ENCODE assay signal across 8 mouse cellular contexts in genomic region chr10:4338863-4339461, GRCm38 (mm10). TPM values are rescaled to one million over a fixed set of nuclear protein-coding genes. Genes with fewer than 3 reads are reported as not detected.
DNase-seq lines count a peak whose midpoint lies in the region; ATAC-seq and TF ChIP-seq lines count a peak whose summit lies in the region.

No protein-coding gene starts in this region.

- no peaks in the 10 kb centered on the region for H3K27me3 ChIP-seq in hindbrain, embryonic 14.5 days (ENCODE audit: control insufficient read depth, insufficient read depth, low read length)

- H3K9ac ChIP-seq in hindbrain, embryonic 14.5 days: no peak overlapping the region

- WGBS in hindbrain, embryonic 14.5 days: 67% methylated on average over 15 of the region's 15 CpGs
- WGBS in lung, adult 2 months: 24% methylated on average over 15 of the region's 15 CpGs

- TF ChIP-seq CTCF in embryonic fibroblast, embryonic 13.5 days (IDR thresholded peaks at IDR 0.05; ENCODE audit: borderline replicate concordance, insufficient read depth, low read length): no peak
- no peak for TF ChIP-seq CTCF in lung, adult 2 months (IDR thresholded peaks at IDR 0.05; ENCODE audit: insufficient read depth, low read length)

- no peak for ATAC-seq in hindbrain, embryonic 14.5 days (ENCODE audit: low FRiP score)

- TF ChIP-seq POLR2A in embryonic fibroblast, embryonic 13.5 days (IDR thresholded peaks at IDR 0.05; ENCODE audit: low read depth, low read length): peak; percentile 39
- no peak for TF ChIP-seq POLR2A in lung, adult 2 months (IDR thresholded peaks at IDR 0.05; ENCODE audit: borderline replicate concordance, extremely low read depth, low read depth, low read length)

- peaks cover 15% of the 10 kb centered on the region for H3K4me1 ChIP-seq in embryonic fibroblast, embryonic 13.5 days (ENCODE audit: control insufficient read depth, insufficient read depth, low read length)
- peaks cover 10% of the 10 kb centered on the region for H3K4me1 ChIP-seq in hindbrain, embryonic 14.5 days (replicated peaks; ENCODE audit: control insufficient read depth, insufficient read depth, low read length)
- H3K4me1 ChIP-seq in lung, adult 2 months (ENCODE audit: control insufficient read depth, insufficient read depth, low read length): peaks cover under 1% of the 10 kb centered on the region; the same call in 1 of the 2 replicates

- H3K9me3 ChIP-seq in hindbrain, embryonic 14.5 days (ENCODE audit: control insufficient read depth, low read length): no peaks in the 10 kb centered on the region

- no peaks in the 10 kb centered on the region for H3K36me3 ChIP-seq in hindbrain, embryonic 14.5 days (replicated peaks; ENCODE audit: control insufficient read depth, insufficient read depth)

- H3K27ac ChIP-seq in embryonic fibroblast, embryonic 13.5 days (ENCODE audit: insufficient read depth, low read length): peak overlapping the region; percentile 84
- no peak overlapping the region for H3K27ac ChIP-seq in hindbrain, embryonic 14.5 days

- DNase-seq in cerebellum, postnatal 14 days: peak; percentile 27 to 38
- DNase-seq in cerebellum, adult 8-10 months: no peak
- no peak for DNase-seq in hindbrain, embryonic 14.5 days (ENCODE audit: low spot score)
- no peak for DNase-seq in lung, adult 2 months
- DNase-seq in thymus, postnatal 4 days: no peak
- no peak for DNase-seq in spleen, adult 12 weeks (ENCODE audit: low spot score)
- no peak for DNase-seq in frontal cortex, adult 2 months (ENCODE audit: extremely low spot score in 1 of 2, low spot score in 1 of 2)

- peak overlapping the region; percentile 17; the same call in 1 of the 2 replicates for H3K4me3 ChIP-seq in embryonic fibroblast, embryonic 13.5 days (ENCODE audit: insufficient read depth, low read length)
- no peak overlapping the region for H3K4me3 ChIP-seq in hindbrain, embryonic 14.5 days (replicated peaks; ENCODE audit: low read length)
- peak overlapping the region; percentile 18 for H3K4me3 ChIP-seq in lung, adult 2 months (replicated peaks; ENCODE audit: extremely low read depth, low read depth, low read length)

- H3K4me2 ChIP-seq in hindbrain, embryonic 14.5 days (replicated peaks): 0 out of 2 replicates have a peak overlapping the region, but pooled peaks have one; percentile 1

RNA-seq across cellular contexts. Expression of gene Zbtb2, which starts 48.9 kb away (rescaled TPM):
- 7.1 and 10.6 TPM in 2 replicates for polyA plus RNA-seq in embryonic fibroblast, embryonic 13.5 days (2011; ENCODE audit: insufficient read length, low read depth, missing spikeins)
- 15.2 and 17.1 TPM in 2 replicates for polyA plus RNA-seq in hindbrain, embryonic 14.5 days (2014; fragmentation: Nextera tagmentation; extraction: Ambion mirVana)
- polyA plus RNA-seq in lung, adult 2 months (2012; rRNA removed): 8.8 and 9.9 TPM in 2 replicates
- 8.5 and 8.9 TPM in 2 replicates for polyA plus RNA-seq in frontal cortex, adult 2 months (2012; rRNA removed)

Comparison
In these comparisons a context has a peak if more than half of its experiments do, and no peak if none do; other contexts are left out.
1. DNase-seq: peak in cerebellum, postnatal 14 days (2 of 2); none in cerebellum, adult 8-10 months (single experiment), hindbrain, embryonic 14.5 days (single experiment), lung, adult 2 months (single experiment), thymus, postnatal 4 days (single experiment), spleen, adult 12 weeks (single experiment) and frontal cortex, adult 2 months (0 of 2).